Mouse (Mus musculus): Measurements from ENCODE around the gene Ntn1. TPM values are rescaled to one million over a fixed set of nuclear protein-coding genes. Genes with fewer than 3 reads are reported as not detected.

The Ntn1 gene
- polyA plus RNA-seq, 1 experiment from 2014 or later = 67.1 TPM

DNA sequence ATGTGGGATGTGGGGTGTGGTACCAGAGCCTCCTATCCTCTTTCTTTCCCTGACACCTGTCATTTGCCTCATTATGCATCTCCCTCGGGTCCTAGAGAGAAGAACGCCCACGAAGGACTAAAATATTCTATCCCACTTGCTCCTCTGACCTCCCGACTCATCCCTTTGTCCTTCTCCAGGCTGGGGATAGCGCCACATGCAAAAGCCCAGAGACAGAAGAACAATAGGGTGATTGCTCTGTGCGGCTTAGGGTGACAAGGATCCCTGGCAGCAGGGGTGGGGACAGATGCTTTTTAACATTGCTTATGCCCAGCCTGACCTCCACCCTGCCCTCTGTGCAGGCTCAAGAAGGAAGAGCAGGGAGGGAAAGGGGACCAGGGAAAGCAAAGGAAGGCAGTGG lies 152.7 kb downstream of the Ntn1 start:
- H3K27me3 ChIP-seq = no peaks in the 10 kb centered on the region
- POLR2A ChIA-PET = no interaction called here
- DNase-seq (ENCODE audit: low read depth, low spot score) = no peak
- in situ Hi-C loops (cut with MboI; ENCODE audit: low pct_unique_long_range_greater_than_20kb) = no loop called here
- CTCF ChIA-PET = interaction anchor here (1.3 kb wide), 1 partner anchor 13 kb away, joined by 3 read pairs; no protein-coding TSS in a partner anchor
- no peak for ATAC-seq
- no peak for TF ChIP-seq CTCF (IDR thresholded peaks at IDR 0.05)

DNA sequence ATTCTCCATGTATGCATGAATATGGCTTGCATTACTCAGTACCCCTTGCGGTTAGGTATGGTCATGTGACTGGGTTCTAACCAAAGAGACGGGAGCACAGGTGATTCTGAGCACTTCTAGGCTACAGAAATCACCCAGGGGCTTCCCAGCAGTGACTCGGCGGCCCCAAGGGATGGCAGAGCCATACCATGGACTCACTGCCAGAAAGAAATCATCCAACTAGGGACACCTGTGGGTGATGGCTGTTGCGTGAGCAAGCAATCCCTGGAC lies 155.7 kb downstream of the Ntn1 start:
- H3K27me3 ChIP-seq = no peaks in the 10 kb centered on the region
- in situ Hi-C loops (cut with MboI; ENCODE audit: low pct_unique_long_range_greater_than_20kb) = no loop called here
- TF ChIP-seq CTCF (IDR thresholded peaks at IDR 0.05) = no peak
- CTCF ChIA-PET = no interaction called here
- POLR2A ChIA-PET = no interaction called here
- DNase-seq (ENCODE audit: low read depth, low spot score) (no peak), ATAC-seq (no peak)

DNA sequence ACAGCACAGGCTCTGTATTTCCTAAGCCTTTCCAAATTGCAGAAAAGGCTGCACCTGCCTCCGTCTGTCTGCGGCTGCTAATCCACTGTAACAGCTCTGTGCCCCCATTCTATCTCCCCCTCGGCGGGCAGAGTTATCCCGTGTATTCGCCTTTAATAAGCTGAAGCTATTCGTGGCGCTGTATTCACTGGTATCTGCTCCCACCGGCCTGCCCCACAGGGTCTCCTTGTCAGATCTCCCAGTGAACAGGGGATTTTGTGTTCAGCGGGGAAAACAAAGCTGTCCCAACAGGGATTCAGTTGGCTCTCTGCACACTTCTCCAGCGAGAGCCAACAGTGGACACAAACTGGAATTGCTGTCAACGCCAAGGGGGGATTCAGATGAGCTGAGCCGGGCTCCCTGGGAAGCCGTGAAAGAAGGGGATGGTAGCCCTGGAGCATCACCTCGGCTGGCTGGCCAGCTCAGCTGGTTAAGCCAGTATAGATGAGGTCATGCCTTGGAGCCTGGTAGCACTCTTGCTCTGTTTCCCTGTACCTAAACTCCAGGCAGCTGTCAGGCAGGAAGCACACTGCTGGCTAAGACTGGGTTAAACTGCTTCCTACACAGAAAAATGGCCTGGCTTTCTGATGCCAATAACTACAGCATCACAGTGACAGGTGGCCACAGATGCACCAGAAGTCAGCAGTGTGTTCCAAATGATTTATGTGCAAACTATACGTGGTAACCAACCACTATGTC lies 156.2 kb downstream of the Ntn1 start:
- no peak for TF ChIP-seq CTCF (IDR thresholded peaks at IDR 0.05)
- ATAC-seq (no peak), DNase-seq (ENCODE audit: low read depth, low spot score) (no peak)
- ChIA-PET CTCF (no interaction called here), POLR2A (no interaction called here)
- H3K27me3 ChIP-seq = no peaks in the 10 kb centered on the region
- in situ Hi-C loops (cut with MboI; ENCODE audit: low pct_unique_long_range_greater_than_20kb) = no loop called here

DNA sequence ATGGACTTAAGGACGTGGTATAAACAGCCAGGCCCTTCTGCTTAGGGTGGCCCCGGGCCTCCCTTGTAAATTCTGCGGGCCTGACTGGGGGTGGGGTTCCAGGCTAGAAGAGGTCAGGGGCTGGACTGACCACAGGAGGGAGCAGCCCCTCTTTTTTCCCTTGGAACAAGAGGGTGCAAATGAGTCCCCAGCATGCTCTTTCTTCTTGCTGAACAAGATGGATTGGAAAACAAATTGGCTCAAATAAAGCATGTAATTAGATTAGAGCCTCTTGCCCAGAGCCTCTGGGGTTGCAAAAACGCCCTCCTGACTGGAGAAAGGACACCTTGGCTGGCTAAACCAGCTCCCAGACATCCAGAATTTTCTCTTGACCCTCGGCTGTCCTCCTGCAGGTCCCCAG lies 160.9 kb downstream of the Ntn1 start:
- CTCF ChIA-PET = no interaction called here
- DNase-seq (ENCODE audit: low read depth, low spot score) (no peak), ATAC-seq (no peak)
- in situ Hi-C loops (cut with MboI; ENCODE audit: low pct_unique_long_range_greater_than_20kb) = no loop called here
- H3K27me3 ChIP-seq = no peaks in the 10 kb centered on the region
- TF ChIP-seq CTCF (IDR thresholded peaks at IDR 0.05) = no peak
- POLR2A ChIA-PET = no interaction called here

DNA sequence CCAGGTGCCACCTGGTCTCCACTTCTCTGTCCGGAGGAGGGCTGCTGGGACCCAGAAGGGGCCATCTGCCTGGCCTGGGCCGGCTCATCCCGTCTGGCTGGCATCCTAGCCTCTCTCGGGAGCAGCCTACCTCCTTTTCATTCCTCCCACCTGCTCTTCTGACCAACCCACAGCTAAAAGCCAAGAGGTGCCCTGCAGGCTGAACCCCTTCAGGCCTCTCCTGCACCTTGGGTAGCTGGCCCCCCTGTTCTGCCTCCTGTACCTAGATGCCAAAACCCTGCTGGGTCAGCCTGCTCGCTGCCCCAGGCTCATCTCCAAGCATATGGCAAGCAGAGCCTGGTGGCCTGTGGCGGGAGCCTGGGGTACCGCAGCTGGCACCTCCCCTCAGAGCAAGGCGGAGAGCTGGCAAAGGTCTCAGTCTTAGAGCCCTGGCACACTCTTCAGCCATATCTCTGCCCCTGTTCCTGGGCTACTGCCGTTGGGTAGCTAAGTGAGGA lies 167.1 kb downstream of the Ntn1 start:
- H3K27me3 ChIP-seq = no peaks in the 10 kb centered on the region
- TF ChIP-seq CTCF (IDR thresholded peaks at IDR 0.05) = no peak
- DNase-seq (ENCODE audit: low read depth, low spot score) (no peak), ATAC-seq (no peak)
- CTCF ChIA-PET = no interaction called here
- in situ Hi-C loops (cut with MboI; ENCODE audit: low pct_unique_long_range_greater_than_20kb) = no loop called here
- POLR2A ChIA-PET = no interaction called here

DNA sequence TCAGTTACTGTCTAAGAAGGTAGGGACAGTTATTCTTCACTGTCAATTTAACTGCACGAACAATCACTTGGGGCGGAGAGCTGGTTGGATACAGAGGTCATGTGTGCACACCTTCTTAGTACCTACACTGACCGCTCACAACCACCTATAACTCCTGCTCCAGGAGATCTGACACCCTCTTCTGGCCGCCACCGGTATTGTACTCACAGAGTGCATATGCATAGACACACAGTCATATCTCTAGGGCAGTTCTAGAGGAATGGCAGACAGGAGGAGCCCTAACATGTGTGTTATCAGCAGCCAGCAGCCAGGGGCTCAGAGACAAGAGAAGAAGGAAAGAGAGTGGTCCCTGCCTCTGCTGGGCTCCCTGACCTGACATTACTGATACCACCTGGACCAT lies 169.1 kb downstream of the Ntn1 start:
- POLR2A ChIA-PET = no interaction called here
- CTCF ChIA-PET = no interaction called here
- in situ Hi-C loops (cut with MboI; ENCODE audit: low pct_unique_long_range_greater_than_20kb) = no loop called here
- H3K27me3 ChIP-seq = no peaks in the 10 kb centered on the region
- TF ChIP-seq CTCF (IDR thresholded peaks at IDR 0.05) = no peak
- ATAC-seq (no peak), DNase-seq (ENCODE audit: low read depth, low spot score) (no peak)

DNA sequence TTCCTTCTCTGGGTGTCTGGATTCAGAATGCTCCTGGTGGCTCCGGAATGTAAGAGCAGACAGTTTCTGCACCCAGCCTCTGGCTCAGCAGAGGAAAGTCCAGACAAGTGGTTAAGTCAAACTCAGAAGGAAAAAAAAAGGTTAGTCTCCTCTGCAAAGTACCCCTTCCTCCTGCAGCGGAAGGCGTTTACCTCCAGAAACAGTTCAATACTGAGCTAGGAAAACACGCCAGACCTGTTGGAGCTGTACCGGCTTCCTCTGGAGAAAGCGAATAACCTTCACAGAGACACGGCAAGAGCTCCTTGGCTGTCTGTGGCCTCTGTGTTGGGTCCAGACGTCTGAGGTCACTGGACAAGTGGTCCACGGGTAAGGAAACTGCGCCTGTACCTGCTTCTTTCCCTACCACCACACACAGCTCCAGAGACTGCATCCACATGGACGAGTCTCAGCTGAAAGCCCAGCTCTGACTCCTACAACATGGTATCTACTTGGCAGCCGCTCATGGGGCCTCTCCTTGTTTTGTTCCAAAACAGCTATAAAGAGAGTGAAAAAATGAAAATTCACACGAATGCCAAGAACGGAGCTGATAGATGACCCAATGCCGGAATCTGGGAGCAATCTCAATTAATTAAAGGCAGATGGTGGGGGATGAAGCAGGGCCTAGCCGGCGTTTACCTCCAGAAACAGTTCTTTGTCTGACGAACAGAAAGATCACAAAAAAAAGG lies 171.5 kb downstream of the Ntn1 start:
- no peak for DNase-seq (ENCODE audit: low read depth, low spot score)
- TF ChIP-seq CTCF (IDR thresholded peaks at IDR 0.05) = no peak
- no peak for ATAC-seq
- H3K27me3 ChIP-seq = no peaks in the 10 kb centered on the region
- POLR2A ChIA-PET = no interaction called here
- CTCF ChIA-PET = no interaction called here
- in situ Hi-C loops (cut with MboI; ENCODE audit: low pct_unique_long_range_greater_than_20kb) = no loop called here

DNA sequence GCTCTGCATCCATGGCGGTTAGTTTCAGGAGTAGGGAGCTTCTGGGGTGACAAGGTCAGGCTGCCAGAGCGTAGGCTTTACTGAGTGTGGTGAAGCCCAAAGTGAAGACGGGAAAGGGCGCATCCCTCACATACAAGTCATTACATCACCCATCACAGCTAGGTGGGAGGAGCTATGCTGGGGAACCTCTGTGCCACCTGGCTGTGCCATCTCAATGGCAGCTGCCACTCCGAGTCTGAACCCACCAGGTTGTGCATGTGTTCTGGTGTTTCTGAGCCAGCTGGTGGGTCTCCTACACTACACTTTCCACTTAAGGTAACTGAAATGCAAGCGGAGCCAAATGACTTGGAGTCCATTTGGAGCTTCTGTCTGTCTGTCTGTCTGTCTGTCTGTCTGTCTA lies 172.8 kb downstream of the Ntn1 start:
- POLR2A ChIA-PET = no interaction called here
- ATAC-seq = no peak
- CTCF ChIA-PET = no interaction called here

DNA sequence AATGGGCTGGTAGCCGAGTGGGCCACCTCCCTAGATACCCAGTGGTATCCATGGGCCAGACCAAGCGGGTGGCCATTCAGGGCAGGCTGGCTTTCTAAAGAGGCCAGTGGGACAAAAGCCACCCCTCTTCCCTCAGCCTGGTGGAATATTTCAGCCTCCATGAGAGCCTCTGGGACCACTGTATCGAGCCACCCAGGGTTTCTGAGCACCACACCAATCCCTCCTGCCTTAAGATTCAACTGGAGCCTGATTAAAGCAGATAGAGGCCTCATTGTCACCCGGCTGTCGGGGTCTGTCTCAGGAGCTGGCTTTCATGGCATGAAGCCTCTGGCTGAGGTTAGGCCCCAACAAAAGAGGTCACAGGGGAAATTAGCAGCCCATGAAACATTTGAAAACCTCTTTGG lies 174.0 kb downstream of the Ntn1 start:
- in situ Hi-C loops (cut with MboI; ENCODE audit: low pct_unique_long_range_greater_than_20kb) = no loop called here
- ChIA-PET POLR2A (no interaction called here), CTCF (no interaction called here)

More for the DNA sequence above, 172.8 kb downstream of the Ntn1 start:
- DNase-seq (ENCODE audit: low read depth, low spot score) = no peak
- H3K27me3 ChIP-seq = no peaks in the 10 kb centered on the region
- in situ Hi-C loops (cut with MboI; ENCODE audit: low pct_unique_long_range_greater_than_20kb) = no loop called here
- TF ChIP-seq CTCF (IDR thresholded peaks at IDR 0.05) = no peak

DNA sequence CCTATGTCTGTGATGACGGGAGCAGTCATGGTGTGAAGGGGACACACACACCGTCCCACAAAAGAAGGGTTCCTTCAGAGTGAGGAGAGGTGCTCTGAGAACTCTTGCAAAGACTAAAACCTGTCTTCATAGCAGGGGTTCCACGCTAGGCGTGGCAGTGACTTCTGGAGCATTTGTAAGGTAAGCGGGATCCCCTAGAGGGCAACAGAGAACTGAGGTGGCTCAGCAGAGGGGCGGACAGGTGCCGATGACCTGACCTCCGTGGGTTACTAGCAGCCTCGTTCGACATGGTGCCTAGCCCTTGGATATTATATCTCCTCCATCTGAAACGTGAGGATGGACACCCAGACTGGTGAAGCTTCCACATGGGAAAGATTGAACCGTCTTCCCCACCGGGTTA lies 177.5 kb downstream of the Ntn1 start:
- no peak for ATAC-seq
- TF ChIP-seq CTCF (IDR thresholded peaks at IDR 0.05) = no peak
- CTCF ChIA-PET = no interaction called here
- in situ Hi-C loops (cut with MboI; ENCODE audit: low pct_unique_long_range_greater_than_20kb) = no loop called here
- H3K27me3 ChIP-seq = no peaks in the 10 kb centered on the region
- DNase-seq (ENCODE audit: low read depth, low spot score) = no peak
- POLR2A ChIA-PET = no interaction called here

More for the DNA sequence above, 174.0 kb downstream of the Ntn1 start:
- TF ChIP-seq CTCF (IDR thresholded peaks at IDR 0.05) = no peak
- DNase-seq (ENCODE audit: low read depth, low spot score) (no peak), ATAC-seq (no peak)
- no peaks in the 10 kb centered on the region for H3K27me3 ChIP-seq

DNA sequence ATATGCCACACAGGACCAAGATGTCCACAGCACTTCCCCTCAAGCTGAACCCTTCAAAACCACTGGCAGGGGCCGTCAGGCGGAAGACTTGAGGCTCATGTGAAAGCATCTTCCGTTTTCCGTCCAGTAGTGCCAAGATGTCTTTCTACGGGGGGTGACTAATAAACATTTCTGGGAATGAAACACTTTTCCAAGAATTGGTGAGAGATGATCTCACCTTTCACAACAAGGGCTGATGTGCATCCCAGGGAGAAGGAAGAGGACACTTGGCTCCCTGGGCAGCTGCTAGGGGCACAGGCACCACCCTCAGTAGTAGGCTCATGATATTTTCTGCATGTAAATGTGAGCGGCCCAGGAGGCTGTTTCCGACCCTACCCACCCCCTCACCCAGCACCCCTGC lies 178.4 kb downstream of the Ntn1 start:
- DNase-seq (ENCODE audit: low read depth, low spot score) (no peak), ATAC-seq (no peak)
- no peaks in the 10 kb centered on the region for H3K27me3 ChIP-seq
- no peak for TF ChIP-seq CTCF (IDR thresholded peaks at IDR 0.05)
- ChIA-PET POLR2A (interaction anchor here (1.2 kb wide), 1 partner anchor 14 kb away, joined by 3 read pairs; no protein-coding TSS in a partner anchor), CTCF (no interaction called here)
- in situ Hi-C loops (cut with MboI; ENCODE audit: low pct_unique_long_range_greater_than_20kb) = no loop called here

DNA sequence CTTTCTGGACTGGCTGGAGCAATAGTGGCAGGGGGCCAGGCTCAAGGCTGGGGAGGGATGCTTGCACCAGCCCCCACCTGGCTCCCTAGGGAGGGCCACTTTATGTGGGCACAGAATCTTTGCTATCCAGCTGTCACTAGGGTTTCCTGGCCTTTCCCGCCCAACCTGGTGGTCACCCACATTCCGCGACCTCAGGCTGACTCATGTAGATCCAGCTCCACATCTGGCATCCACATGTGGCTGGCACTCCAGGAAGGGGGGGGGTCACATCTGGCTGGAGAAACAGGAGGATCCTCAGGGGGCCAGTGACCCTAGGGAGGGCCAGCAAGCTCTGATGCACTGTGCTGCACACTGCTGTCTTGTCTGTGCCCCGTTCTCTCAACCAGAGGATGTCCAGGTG lies 179.9 kb downstream of the Ntn1 start:
- ATAC-seq = no peak
- in situ Hi-C loops (cut with MboI; ENCODE audit: low pct_unique_long_range_greater_than_20kb) = no loop called here
- ChIA-PET POLR2A (no interaction called here), CTCF (no interaction called here)
- H3K27me3 ChIP-seq = no peaks in the 10 kb centered on the region
- no peak for TF ChIP-seq CTCF (IDR thresholded peaks at IDR 0.05)
- no peak for DNase-seq (ENCODE audit: low read depth, low spot score)
